Mouse (Mus musculus): Measurements from ENCODE around the gene Elmo3. TPM values are rescaled to one million over a fixed set of nuclear protein-coding genes. Genes with fewer than 3 reads are reported as not detected.

Elmo3 gene
- total RNA-seq, 2 experiments from 2014 or later: 0.77 to 0.81 TPM

DNA sequence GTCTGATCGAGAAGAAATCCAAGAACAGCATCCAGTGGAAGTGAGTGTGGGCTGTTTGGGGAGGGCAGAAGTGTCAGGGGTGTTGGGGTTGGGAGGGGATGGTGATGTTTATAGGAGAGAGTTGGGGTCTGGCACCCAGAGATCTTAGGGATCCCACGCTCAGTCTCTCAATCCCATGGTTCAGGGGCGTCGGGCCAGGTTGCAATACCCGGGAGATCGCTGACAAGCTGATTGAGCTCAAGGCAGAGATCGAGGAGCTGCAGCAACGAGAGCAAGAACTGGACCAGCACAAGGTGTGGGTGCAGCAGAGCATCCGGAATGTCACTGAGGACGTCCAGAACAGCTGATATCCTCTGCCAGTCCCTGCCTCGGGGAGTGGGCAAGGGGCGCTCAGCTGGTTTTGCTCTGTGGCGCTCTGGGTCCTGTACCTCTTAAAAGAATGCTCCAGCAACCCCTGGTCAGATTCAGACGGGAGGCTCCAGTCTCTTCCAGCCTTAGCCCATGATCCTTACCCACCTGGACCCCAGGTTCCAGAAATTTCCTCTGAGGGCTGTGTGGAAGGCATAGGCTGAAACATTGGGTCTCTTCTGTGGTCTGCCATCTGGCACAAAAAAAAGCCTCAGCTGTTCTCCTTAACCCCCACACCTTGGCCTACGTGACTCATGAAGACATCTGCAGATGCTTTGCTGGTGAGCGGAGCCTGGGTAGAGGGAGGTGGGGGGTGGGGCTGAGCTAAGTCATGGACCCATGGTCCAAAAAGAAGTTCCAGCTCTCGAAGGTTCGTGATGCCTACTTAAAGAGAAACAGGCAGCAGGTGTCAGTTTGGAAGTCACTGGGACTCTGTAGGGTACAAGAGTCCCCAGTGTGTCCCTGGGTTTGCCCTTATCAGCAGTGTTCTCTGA is 6.8 kb upstream of the Elmo3 start:
- DNase-seq: no peak

- no peak for DNase-seq
Observed at GRCm38 (mm10) chr8:105299962-105300361, 5.4 kb upstream of the Elmo3 start.

GRCm38 (mm10) chr8:105303396-105303795 is 2.0 kb upstream of the Elmo3 start:
- no peak for DNase-seq

DNA sequence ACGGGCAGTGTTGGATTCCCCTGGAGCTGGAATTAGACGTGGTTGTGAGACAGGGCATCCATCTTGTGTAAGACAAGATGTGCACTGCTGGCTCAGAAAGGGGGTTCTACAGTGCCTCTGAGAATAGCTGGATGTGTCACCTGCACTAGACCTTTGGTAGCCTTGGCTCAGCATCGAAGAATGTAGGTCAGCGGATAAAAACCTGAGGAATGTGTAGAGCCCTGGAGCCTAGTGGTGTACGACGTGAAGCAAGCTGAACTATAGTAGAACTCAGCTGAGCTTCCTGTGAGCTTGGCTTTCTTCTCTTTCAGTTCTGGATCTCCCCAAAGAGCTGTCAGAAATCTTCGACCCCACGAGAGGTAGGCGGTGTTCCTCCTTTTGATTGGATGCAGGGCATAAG is 1.5 kb upstream of the Elmo3 start:
- DNase-seq: no peak

DNA sequence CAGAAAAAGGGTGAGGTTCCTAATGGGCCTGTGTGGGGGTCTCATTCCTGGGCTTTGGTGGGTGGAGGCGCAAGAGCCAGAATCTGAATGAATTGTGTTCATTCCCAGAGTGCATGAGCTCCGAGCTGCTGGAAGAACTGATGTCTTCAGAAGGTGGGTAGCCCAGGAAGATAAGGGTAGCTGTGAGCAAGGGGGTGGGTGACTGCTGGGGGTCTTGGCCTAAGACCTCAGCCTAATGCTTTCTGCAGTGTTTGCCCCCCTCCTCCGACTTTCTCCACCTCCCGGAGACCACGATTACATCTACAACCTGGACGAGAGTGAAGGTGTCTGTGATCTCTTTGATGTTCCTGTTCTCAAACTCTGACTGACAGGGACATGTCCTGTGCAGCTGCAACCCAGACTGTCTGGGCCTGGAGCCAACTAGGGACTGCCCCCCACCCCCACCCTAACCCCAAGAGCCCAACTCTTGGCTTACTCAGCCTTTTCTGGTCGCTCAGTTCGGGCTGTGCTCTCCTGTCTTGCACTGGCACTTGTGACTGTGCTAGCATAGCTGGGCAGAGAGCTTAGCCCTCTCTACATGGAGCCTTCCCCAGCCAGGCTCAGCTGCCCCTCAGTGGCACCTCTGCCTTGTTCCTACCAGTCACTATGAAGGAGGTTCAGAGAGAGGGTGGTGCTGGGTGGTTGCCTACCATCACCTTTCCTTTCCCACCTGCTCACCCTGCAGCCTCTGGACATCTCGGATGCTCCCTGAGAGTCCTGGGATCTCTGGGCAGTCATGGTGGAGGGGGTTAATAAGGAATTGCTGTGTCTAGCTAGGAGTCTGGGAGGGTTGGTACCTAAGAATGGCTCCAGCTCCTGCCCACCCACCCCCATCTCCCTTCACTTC is 833 bp upstream of the Elmo3 start:
- DNase-seq: no peak

GRCm38 (mm10) chr8:105306146-105306691 is 818 bp downstream of the Elmo3 start:
- no peak for DNase-seq

DNA sequence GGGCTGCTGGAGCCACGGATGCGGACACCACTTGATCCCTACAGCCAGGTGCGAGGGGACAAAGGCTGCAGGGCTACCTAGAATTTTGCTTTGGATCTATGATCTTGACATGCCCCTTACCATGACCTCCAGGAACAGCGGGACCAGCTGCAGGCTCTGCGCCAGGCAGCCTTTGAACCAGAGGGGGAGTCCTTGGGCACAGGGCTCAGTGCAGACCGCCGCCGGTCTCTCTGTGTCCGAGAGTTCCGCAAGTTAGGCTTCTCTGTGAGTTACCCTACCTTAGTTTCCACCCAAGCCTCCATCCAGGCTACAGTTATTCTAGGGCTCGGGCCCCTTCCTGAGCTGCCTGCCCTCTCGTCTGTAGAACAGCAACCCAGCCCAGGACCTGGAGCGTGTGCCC is 2.3 kb downstream of the Elmo3 start:
- DNase-seq: no peak

GRCm38 (mm10) chr8:105308428-105308827 is 3.0 kb downstream of the Elmo3 start:
- no peak for DNase-seq

DNA sequence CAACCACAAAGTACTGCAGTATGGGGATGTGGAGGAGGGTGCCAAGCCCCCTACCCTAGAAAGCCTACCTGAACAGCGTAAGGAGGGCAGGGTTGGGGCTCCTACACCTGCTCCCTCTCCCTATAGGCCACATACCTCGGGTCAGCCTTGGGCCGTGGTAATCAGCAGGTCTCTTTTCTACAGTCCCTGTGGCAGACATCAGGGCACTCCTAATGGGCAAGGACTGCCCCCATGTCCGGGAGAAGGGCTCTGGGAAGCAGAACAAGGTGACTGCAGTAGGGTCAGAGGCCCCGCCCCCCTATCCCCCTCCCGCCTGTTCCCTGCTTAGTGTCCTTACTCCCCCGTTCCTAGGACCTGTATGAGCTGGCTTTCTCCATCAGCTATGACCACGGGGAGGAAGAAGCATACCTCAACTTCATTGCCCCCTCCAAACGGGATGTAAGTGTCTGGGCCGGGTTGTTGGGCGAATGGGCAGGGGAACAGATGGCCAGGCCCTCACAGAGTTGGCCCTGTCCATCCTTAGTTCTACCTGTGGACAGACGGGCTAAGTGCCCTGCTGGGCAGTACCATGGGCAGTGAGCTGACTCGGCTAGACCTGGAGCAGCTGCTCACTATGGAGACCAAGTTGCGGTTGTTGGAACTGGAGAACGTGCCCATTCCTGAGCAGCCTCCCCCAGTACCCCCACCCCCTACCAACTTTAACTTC is 3.9 kb downstream of the Elmo3 start:
- no peak for DNase-seq

GRCm38 (mm10) chr8:105310118-105310517 is 4.7 kb downstream of the Elmo3 start:
- DNase-seq: no peak

- DNase-seq: no peak
Observed at GRCm38 (mm10) chr8:105311718-105312117, 6.3 kb downstream of the Elmo3 start.

DNA sequence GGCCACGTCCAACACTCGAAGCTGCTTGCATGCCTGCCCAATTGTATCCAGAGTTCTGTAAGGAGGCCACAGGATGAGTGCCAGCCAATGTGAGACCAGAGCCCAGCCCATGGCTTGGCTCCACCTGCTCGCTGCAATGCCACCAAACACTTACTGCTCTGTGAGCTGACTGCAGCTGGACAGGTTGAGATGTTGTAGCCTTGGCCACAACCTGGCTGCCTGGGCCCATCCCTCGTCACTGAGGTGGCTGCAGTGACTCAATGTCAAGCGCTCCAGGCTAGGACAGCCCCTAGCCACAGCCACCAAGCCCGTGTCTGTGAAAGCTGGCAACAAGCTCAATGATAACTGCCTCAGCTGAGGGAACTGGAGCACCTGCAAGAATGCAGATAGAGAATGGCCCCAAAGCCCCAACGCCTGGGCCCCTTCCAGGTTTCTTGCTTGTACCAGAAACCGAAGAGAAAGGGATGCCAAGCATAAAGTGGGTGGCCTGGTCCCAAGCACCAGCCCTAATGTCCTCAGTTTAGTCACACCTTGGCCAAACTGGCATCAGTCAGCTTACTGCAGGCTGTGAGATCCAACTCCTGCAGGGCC is 7.6 kb downstream of the Elmo3 start:
- DNase-seq: no peak

DNA sequence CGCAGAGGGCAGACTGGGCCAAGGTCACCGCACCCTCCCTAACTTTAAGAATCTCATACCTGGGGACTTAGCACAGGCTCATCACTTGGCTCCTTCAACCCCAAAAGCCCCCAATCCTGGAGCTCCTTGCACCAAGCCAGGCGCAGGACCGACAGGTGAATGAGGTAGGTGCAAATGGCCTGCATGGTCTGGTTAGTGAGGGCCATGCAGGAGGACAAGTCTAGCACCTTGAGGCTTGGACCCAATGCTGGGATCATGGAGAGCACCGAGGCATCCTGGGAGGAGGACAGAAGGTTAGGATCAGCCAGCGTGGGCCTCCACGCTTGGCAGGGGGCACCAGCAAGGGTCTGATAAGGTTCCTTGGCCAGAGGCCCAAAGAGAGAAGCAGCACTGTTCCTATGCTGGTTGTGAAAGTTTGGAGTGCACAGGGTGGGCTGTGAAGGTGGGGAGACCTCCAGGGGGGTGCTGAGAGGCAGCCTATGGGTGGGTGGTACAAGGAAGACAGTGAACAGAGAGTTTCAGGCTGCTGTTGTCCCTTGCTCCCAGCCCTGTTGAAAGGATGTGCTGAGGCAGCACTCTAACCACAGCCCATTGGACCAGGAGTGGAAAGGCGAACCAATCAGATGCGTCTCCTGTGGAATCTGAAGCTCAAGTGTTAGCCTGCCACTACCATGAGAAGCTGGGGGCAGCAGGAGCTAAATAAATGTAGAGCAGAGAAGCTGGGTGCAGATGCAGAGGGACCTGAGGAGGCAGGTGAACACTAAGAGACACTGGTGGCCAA is 8.4 kb downstream of the Elmo3 start:
- DNase-seq: no peak

- no peak for DNase-seq
Observed at GRCm38 (mm10) chr8:105315073-105315769, 9.8 kb downstream of the Elmo3 start.

DNA sequence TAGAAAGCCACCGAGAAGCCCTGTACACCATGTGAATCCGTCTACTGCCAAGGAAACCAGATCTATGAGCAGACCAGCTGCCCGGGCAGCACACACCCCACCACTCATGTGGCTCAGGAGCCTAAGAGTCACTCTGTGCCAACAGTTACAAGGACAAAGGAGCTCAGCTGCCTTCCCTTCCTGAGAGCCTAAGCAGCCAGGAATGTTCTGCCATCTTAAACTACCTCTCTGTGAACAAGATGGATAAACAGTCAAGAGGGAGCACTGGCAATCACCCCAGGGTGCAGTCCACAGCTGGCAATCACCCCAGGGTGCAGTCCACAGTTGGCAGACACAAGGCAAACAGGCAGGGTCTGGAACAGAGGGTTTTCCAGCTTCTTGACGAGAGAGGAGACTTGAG is 12.5 kb downstream of the Elmo3 start:
- DNase-seq: no peak

DNA sequence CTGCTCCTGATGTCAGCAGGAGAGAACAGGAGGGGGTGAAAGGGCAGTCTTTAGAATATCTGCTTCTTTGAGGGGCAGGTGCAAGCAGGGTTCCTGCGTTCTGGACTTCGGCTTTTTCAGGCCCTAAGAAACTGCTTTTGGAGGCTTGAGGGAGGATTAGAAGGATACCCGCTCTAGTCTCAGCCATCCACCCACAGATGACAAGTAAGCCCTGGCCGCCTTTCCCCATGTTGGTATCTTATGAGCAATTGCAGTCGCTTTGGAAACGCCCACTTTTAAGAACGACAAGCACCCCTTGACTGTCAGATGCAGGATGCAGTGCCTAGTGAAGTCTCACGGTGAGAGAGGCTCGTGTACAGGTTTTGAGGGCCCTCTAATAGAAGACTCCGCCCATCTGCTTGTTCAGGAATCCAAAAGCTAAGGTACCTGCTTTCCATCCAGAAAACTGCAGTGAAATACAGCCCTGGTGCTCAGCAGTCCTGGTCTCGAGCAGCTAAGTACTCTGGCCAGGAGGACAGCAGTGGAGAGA is 13.3 kb downstream of the Elmo3 start:
- no peak for DNase-seq

GRCm38 (mm10) chr8:105323183-105323582 is 17.8 kb downstream of the Elmo3 start:
- no peak for DNase-seq

DNA sequence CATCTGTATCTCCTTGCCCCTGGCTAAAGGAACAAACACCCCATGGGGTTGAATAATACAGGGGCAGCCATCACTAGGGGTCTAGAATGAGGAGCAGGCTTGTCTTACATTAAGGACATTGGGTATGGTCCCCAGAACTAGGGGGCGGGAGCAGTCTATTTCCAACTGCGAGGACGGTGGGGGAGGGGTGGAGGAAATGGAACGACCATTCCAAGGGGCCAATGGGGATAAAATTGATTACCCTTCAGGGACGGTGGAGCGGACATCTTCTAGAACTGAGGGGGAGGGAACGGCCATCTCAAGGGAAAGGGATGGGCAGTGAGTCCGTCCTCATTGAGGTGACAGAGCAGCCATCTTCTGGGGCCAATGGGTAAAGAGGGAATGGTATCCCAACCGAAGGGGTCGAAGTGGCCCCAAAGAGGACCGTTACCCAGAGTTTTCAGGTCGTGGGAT is 20.3 kb downstream of the Elmo3 start:
- DNase-seq: no peak

DNA sequence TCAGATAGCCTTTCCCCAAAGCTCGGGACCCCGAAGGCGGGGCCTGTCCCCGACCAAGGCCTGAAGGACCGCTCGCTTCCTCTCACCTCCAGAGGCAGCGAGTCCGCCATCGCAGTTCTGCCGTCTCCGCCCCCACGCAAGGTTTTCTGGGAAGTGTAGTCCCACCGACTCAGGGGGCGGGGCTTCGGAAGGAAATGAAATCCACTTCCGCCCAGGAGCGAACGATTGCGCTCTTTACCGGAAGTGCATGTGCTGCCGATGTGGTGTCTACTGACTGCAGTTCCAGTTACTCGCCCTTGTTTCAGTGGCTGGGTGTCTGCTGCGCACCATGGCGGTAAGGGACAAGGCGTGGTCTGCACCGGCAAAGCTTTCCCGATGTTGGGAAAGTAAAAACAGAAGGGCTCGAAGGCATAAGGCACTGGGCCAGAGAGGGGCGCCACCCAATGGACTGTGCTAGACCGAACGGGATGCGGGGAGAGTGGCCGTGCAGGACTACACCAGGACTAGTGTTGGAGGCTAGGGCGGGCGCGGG is 20.8 kb downstream of the Elmo3 start, which contains the start of the genes Lrrc29 and Tmem208:
Gene Lrrc29, minus strand, starts transcription at position 138 of the 532 bp plus-strand sequence.
Gene Tmem208, plus strand, starts transcription at position 214 of the 532 bp plus-strand sequence.
- peak; percentile 96 for DNase-seq

DNA sequence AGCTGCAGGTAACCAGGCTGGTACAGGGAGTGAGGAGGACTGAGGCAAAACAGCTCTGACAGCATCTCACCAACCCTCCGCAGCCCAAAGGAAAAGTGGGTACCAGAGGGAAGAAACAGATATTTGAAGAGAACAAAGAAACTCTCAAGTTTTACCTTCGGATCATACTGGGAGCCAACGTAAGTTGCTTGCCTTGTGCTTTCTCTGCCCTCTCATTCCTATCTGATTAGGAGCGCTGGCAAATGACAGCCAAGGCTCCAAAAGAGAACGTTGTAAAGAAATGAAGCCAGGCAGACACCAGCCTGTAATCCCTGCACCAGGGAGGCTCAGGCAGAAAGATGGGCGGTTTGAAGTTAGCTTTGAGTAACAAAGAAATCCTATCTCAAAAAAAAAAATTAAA is 21.6 kb downstream of the Elmo3 start:
- DNase-seq: no peak
